Comparison of ENCODE assay signal across 27 mouse cellular contexts in genomic region chr2:90476319-90476718, GRCm38 (mm10).
DNase-seq lines count a peak whose midpoint lies in the region; ATAC-seq and TF ChIP-seq lines count a peak whose summit lies in the region.
"Had no signal": no experiment of that assay in that cellular context is flagged by ENCODE, and none has a peak within 500 bp of the region (broad histone marks: within the 10 kb centered on the region; RNA-seq: fewer than 3 reads in every experiment).

No protein-coding gene starts in this region.

- no peak overlapping the region for H3K9ac ChIP-seq in liver, adult 2 months (ENCODE audit: low read depth, low read length)
- H3K9ac ChIP-seq in liver, embryonic 12.5 days = no peak overlapping the region
- no peak overlapping the region for H3K9ac ChIP-seq in kidney, embryonic 15.5 days
- H3K9ac ChIP-seq: embryonic facial prominence, embryonic 13.5 days; forebrain, embryonic 12.5 days; forebrain, embryonic 15.5 days; heart, embryonic 12.5 days; heart, embryonic 15.5 days; hindbrain, embryonic 13.5 days had no signal

- peaks cover 8% of the 10 kb centered on the region; the same call in 1 of the 2 replicates for H3K4me1 ChIP-seq in liver, adult 2 months (ENCODE audit: control insufficient read depth, insufficient read depth, low read length)
- H3K4me1 ChIP-seq in liver, embryonic 12.5 days = peaks cover 44% of the 10 kb centered on the region
- peaks cover 41% of the 10 kb centered on the region for H3K4me1 ChIP-seq in kidney, embryonic 15.5 days

- ATAC-seq in liver, embryonic 12.5 days = no peak
- no peak for ATAC-seq in kidney, embryonic 15.5 days (replicated peaks; ENCODE audit: low FRiP score)
- ATAC-seq: forebrain, embryonic 15.5 days had no signal

- H3K36me3 ChIP-seq in liver, adult 2 months (ENCODE audit: control insufficient read depth, insufficient read depth, low read length) = no peaks in the 10 kb centered on the region
- H3K36me3 ChIP-seq in liver, embryonic 12.5 days = no peaks in the 10 kb centered on the region
- no peaks in the 10 kb centered on the region for H3K36me3 ChIP-seq in kidney, embryonic 15.5 days
- H3K36me3 ChIP-seq: embryonic facial prominence, embryonic 10.5 days; embryonic facial prominence, embryonic 13.5 days; forebrain, embryonic 12.5 days; forebrain, embryonic 15.5 days; heart, embryonic 12.5 days; heart, embryonic 15.5 days; hindbrain, embryonic 10.5 days; hindbrain, embryonic 13.5 days had no signal

- no peaks in the 10 kb centered on the region for H3K9me3 ChIP-seq in liver, embryonic 12.5 days (replicated peaks)
- no peaks in the 10 kb centered on the region for H3K9me3 ChIP-seq in kidney, embryonic 15.5 days (replicated peaks)
- H3K9me3 ChIP-seq: embryonic facial prominence, embryonic 10.5 days; embryonic facial prominence, embryonic 13.5 days; forebrain, embryonic 12.5 days; forebrain, embryonic 15.5 days; heart, embryonic 12.5 days; heart, embryonic 15.5 days; hindbrain, embryonic 10.5 days; hindbrain, embryonic 13.5 days had no signal

- no peak overlapping the region for H3K4me2 ChIP-seq in liver, embryonic 12.5 days
- H3K4me2 ChIP-seq in kidney, embryonic 15.5 days = no peak overlapping the region
- H3K4me2 ChIP-seq: embryonic facial prominence, embryonic 13.5 days; forebrain, embryonic 12.5 days; forebrain, embryonic 15.5 days; heart, embryonic 12.5 days; heart, embryonic 15.5 days; hindbrain, embryonic 13.5 days had no signal

- 35% methylated on average over 11 of the region's 11 CpGs for WGBS in liver, adult 2 months
- 76% methylated on average over 11 of the region's 11 CpGs for WGBS in liver, embryonic 12.5 days (ENCODE audit: insufficient replicate concordance)
- WGBS in kidney, embryonic 15.5 days = 89% methylated on average over 11 of the region's 11 CpGs

- no peak overlapping the region for H3K4me3 ChIP-seq in liver, adult 2 months (ENCODE audit: insufficient read depth, low read depth, low read length)
- no peak overlapping the region for H3K4me3 ChIP-seq in liver, embryonic 12.5 days
- H3K4me3 ChIP-seq in kidney, embryonic 15.5 days (replicated peaks) = no peak overlapping the region
- H3K4me3 ChIP-seq: embryonic facial prominence, embryonic 10.5 days; embryonic facial prominence, embryonic 13.5 days; erythroblast, embryonic 14.5 days; forebrain, embryonic 12.5 days; forebrain, embryonic 15.5 days; heart, embryonic 12.5 days; heart, embryonic 15.5 days; hindbrain, embryonic 10.5 days; hindbrain, embryonic 13.5 days had no signal

- peak; percentile 79 for DNase-seq in liver, adult 2 months (ENCODE audit: extremely low read depth, low read depth, low spot score)
- peak; percentile 32 for DNase-seq in right cerebral cortex, adult 18-20 months
- no peak for DNase-seq in right cerebral cortex, postnatal 10 days (ENCODE audit: low spot score in 2 of 2)
- peak; percentile 44 for DNase-seq in ZHBTc4 (ENCODE audit: low read depth, low spot score)
- no peak for DNase-seq in lung, postnatal 4 days
- DNase-seq: adrenal gland, adult 2 months; adrenal gland, postnatal 14 days; cerebellum, adult 11 months; cerebellum, adult 2 months; cerebellum, postnatal 10 days; cerebellum, postnatal 36 days; embryo, embryonic 11 days; gastrocnemius, postnatal 25 days; heart, adult 18-20 months; heart, postnatal 10 days; heart, postnatal 36 days had no signal

- H3K79me2 ChIP-seq in liver, adult 2 months (ENCODE audit: control insufficient read depth, insufficient read depth, low read length) = peaks cover 16% of the 10 kb centered on the region

- TF ChIP-seq POLR2A in liver, adult 2 months (IDR thresholded peaks at IDR 0.05; ENCODE audit: extremely low read depth, insufficient read depth, low read length) = no peak

- no peaks in the 10 kb centered on the region for H3K27me3 ChIP-seq in liver, adult 2 months (ENCODE audit: control insufficient read depth, insufficient read depth, low read length)
- no peaks in the 10 kb centered on the region for H3K27me3 ChIP-seq in liver, embryonic 12.5 days (replicated peaks)
- H3K27me3 ChIP-seq in kidney, embryonic 15.5 days = no peaks in the 10 kb centered on the region
- H3K27me3 ChIP-seq: embryonic facial prominence, embryonic 13.5 days; forebrain, embryonic 15.5 days; heart, embryonic 12.5 days; heart, embryonic 15.5 days; hindbrain, embryonic 13.5 days had no signal

- no peak for TF ChIP-seq CTCF in liver, adult 2 months (IDR thresholded peaks at IDR 0.05; ENCODE audit: low read depth, low read length)

- H3K27ac ChIP-seq in liver, adult 2 months (replicated peaks; ENCODE audit: insufficient read depth, low read depth, low read length) = peak overlapping the region; percentile 51; the same call in 1 of the 2 replicates
- no peak overlapping the region for H3K27ac ChIP-seq in liver, embryonic 12.5 days
- no peak overlapping the region for H3K27ac ChIP-seq in kidney, embryonic 15.5 days
- H3K27ac ChIP-seq: embryonic facial prominence, embryonic 10.5 days; embryonic facial prominence, embryonic 13.5 days; forebrain, embryonic 12.5 days; forebrain, embryonic 15.5 days; heart, embryonic 15.5 days; hindbrain, embryonic 10.5 days had no signal

Comparison
In these comparisons a context has a peak if more than half of its experiments do, and no peak if none do; other contexts are left out.
1. DNase-seq: peak in liver, adult 2 months (single experiment), right cerebral cortex, adult 18-20 months (single experiment) and ZHBTc4 (single experiment); none in right cerebral cortex, postnatal 10 days (0 of 2) and lung, postnatal 4 days (0 of 2).